Mouse (Mus musculus) thymus, adult 2 months (tissue): ENCODE data around the gene Larp7.

Source experiments
- CTCF ChIP-seq: fragments of 200-500 bp; IDR thresholded peaks from 2 replicates; pipeline ENCODE4 v1.5.1; 2012; ENCODE audit warnings: mild to moderate bottlenecking, control low read depth, low read length, moderate library complexity, borderline replicate concordance; ENCODE audit not compliant: control insufficient read depth, poor library complexity, insufficient read depth; ENCODE audit errors: extremely low read depth
- POLR2A ChIP-seq: fragments of 200-500 bp; IDR thresholded peaks from 2 replicates; pipeline ENCODE4 v1.6.1; 2012; ENCODE audit warnings: mild to moderate bottlenecking, low read length, control low read depth, moderate library complexity; ENCODE audit not compliant: control insufficient read depth, poor library complexity, insufficient read depth; ENCODE audit errors: extremely low read depth

GRCm38 (mm10) chr3:127544610-127545121, 8.5 kb downstream of the Larp7 start:
- TF ChIP-seq CTCF, result no peak
- no peak for TF ChIP-seq POLR2A
